Mouse (Mus musculus) spleen, adult 2 months (tissue): ENCODE data around the gene Vps37c. TPM values are rescaled to one million over a fixed set of nuclear protein-coding genes. Genes with fewer than 3 reads are reported as not detected.
A peak's percentile ranks its signal among the peaks of the same experiment; 100 is the strongest.

Source experiments
- DNase-seq, 2 experiments: peaks; one replicate each; pipeline versions ENCODE4 v3.0.0 to v3.0.0-alpha.2; 2012 to 2021; ENCODE audit warnings: low spot score in 2 of 2, low read depth in 1 of 2
- H3K27ac ChIP-seq: fragments of 200-500 bp; 2 replicates; pipeline ENCODE4 v1.5.1; 2012; ENCODE audit warnings: low read length, inconsistent platforms; ENCODE audit not compliant: insufficient read depth
- H3K27me3 ChIP-seq: fragments of 200-500 bp; 2 replicates; pipeline ENCODE4 v1.6.1; 2012; ENCODE audit warnings: mild to moderate bottlenecking, moderate library complexity, low read length, inconsistent platforms; ENCODE audit not compliant: control insufficient read depth, insufficient read depth
- H3K36me3 ChIP-seq: fragments of 200-500 bp; 2 replicates; pipeline ENCODE4 v1.6.1; 2012; ENCODE audit warnings: mild to moderate bottlenecking, low read length, inconsistent platforms; ENCODE audit not compliant: control insufficient read depth, insufficient read depth
- H3K4me1 ChIP-seq: fragments of 200-500 bp; 2 replicates; pipeline ENCODE4 v1.6.1; 2011; ENCODE audit warnings: inconsistent platforms; ENCODE audit not compliant: control insufficient read depth, insufficient read depth, insufficient read length
- H3K4me3 ChIP-seq: fragments of 200-500 bp; 2 replicates; pipeline ENCODE4 v1.5.1; 2011; ENCODE audit warnings: mild to moderate bottlenecking, inconsistent platforms; ENCODE audit not compliant: insufficient read depth, insufficient read length; ENCODE audit errors: extremely low read depth
- CTCF ChIP-seq: fragments of 200-500 bp; IDR thresholded peaks from 2 replicates; pipeline ENCODE4 v1.5.1; 2011; ENCODE audit warnings: mild to moderate bottlenecking, inconsistent platforms; ENCODE audit not compliant: insufficient read depth, insufficient read length, insufficient replicate concordance; ENCODE audit errors: extremely low read depth
- POLR2A ChIP-seq: fragments of 200-500 bp; IDR thresholded peaks from 2 replicates; pipeline ENCODE4 v1.6.1; 2011; ENCODE audit warnings: low read depth, low read length, inconsistent platforms
- WGBS: fragments of 180-500 bp; shearing (Covaris S2); methylation state at CpG from one replicate; pipeline ENCODE4 v1.1.7; 2018; 5-methylcytosine and 5-hydroxymethylcytosine counted together
- polyA plus RNA-seq: library from polyadenylated mRNA; depleted of rRNA; stranded (reverse); fragments of >200 nt; gene quantifications from 2 replicates; pipeline ENCODE4 v1.2.3, GENCODE M21; 2012; rRNA removed

Gene Vps37c
- polyA plus RNA-seq, result 19.7 and 22.0 TPM in 2 replicates

DNA sequence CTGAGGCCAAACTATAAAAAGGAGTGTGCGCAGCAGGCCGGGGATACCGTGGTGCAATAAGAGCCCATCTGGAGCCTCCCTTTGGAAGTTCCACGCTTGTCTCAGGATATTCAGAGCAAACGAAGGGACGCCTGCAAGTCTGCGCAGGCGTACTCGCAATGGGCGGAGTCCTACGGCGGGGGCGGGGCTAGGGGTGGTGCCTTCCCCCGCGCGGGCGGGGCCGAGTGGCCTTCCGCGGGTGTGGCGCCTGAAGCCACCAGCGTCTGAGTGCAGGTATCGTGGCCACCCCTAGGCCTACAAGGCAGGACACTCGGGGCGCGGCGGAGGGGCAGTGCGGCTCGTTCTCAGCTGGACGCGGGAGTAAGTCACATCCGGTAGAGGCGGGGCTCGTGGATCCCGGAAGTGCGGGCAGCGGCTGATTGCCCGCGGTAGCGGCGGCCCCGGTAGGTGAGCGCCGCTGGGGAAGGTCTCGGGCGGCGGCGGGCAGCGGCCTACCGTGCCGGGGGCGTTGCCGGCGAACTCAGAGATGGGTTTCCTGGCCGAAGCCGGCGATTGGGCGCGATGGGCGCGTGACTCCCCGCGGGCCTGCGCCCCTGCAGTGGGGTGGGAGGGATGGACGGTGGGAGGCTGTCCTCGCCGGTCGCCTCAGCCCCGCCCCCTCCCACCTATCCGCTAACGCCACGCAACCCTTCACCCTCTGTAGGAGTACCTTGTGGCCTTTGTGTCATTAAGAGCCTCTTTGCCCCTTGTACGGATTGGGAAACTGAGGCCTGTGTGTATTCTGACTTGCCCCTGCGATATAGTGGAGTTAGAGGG, at the start of gene Vps37c:
Gene Vps37c (plus strand): TSS at position 199 of the 816 bp plus-strand sequence.
- no peaks in the 10 kb centered on the region for H3K27me3 ChIP-seq
- H3K4me1 ChIP-seq, result peaks cover 8% of the 10 kb centered on the region
- peak within 1 kb of the TSS; percentile 93 for H3K27ac ChIP-seq
- under 1% methylated on average over 69 of the region's 74 CpGs for WGBS
- no peak for TF ChIP-seq CTCF
- peak; percentile 49 for TF ChIP-seq POLR2A
- peak; percentile 70 to 90 for DNase-seq
- H3K4me3 ChIP-seq, result peak within 1 kb of the TSS; percentile 73
- no peaks in the 10 kb centered on the region for H3K36me3 ChIP-seq

DNA sequence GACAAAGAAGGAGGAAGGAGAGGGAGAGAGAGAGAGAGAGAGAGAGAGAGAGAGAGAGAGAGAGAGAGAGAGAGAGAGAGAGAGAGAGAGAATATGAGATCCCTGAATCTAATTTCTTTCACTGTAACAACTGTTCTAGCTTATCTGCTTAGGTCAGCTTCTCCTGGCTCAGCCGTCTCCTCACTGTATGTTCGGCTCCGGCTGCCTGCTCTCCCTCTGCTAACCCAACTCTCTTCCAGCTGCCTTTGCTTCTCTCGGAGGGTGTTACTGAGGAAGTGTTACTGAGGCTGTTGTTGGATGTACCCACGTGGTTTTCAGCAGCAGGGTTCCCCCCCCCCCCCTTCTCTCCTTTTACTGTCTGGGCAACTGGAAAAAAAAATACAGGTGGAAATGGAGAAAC, 48.5 kb upstream of the Vps37c start:
- TF ChIP-seq CTCF (no peak), POLR2A (no peak)
- no peak for DNase-seq
- no peak overlapping the region for H3K27ac ChIP-seq
- H3K36me3 ChIP-seq, result no peaks in the 10 kb centered on the region
- H3K27me3 ChIP-seq, result peaks cover 2% of the 10 kb centered on the region
- no peak overlapping the region for H3K4me3 ChIP-seq
- no peaks in the 10 kb centered on the region for H3K4me1 ChIP-seq
- WGBS, result 9% methylated on average over 5 of the region's 5 CpGs

- H3K27ac ChIP-seq, result no peak overlapping the region
- H3K4me1 ChIP-seq, result no peaks in the 10 kb centered on the region
- no peaks in the 10 kb centered on the region for H3K36me3 ChIP-seq
- DNase-seq, result no peak
- no peak overlapping the region for H3K4me3 ChIP-seq
- 44% methylated on average over 13 of the region's 13 CpGs for WGBS
- H3K27me3 ChIP-seq, result peaks cover 1% of the 10 kb centered on the region; the same call in 1 of the 2 replicates
- TF ChIP-seq CTCF (no peak), POLR2A (no peak)
These were observed 47.8 kb upstream of the Vps37c start for GRCm38 (mm10) chr19:10640589-10641378.

DNA sequence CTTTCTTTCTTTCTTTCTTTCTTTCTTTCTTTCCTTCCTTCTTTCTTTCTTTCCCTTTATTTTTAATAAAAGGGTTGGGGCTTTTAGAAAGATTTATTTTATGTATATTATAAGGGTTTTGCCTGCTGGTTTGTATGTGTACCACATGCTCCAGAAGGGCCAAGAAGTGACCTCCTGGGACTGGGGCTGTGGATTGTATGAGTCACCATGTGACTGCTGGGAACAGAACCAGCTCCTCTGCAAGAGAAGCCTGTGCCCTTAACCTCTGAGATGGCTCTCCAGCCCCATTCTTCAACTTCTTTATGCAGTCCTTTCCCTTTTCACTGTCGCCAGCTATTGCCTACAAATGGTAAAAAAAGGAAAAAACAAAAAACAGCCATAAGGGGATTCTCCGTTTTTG, 42.9 kb upstream of the Vps37c start:
- Histone ChIP-seq H3K27ac (no peak overlapping the region), H3K27me3 (no peaks in the 10 kb centered on the region), H3K36me3 (no peaks in the 10 kb centered on the region), H3K4me1 (no peaks in the 10 kb centered on the region), H3K4me3 (no peak overlapping the region)
- 88% methylated on average over 2 of the region's 2 CpGs for WGBS
- no peak for DNase-seq
- TF ChIP-seq CTCF (no peak), POLR2A (no peak)

- Histone ChIP-seq H3K4me1 (no peaks in the 10 kb centered on the region), H3K4me3 (no peak overlapping the region), H3K36me3 (no peaks in the 10 kb centered on the region), H3K27me3 (no peaks in the 10 kb centered on the region), H3K27ac (no peak overlapping the region)
- TF ChIP-seq CTCF (no peak), POLR2A (no peak)
- peak; percentile 14 to 53 for DNase-seq
- WGBS, result 62% methylated on average over 8 of the region's 8 CpGs
These were observed 40.4 kb upstream of the Vps37c start for GRCm38 (mm10) chr19:10648156-10648555.

GRCm38 (mm10) chr19:10656058-10656457, 32.5 kb upstream of the Vps37c start:
- Histone ChIP-seq H3K4me3 (no peak overlapping the region), H3K27me3 (no peaks in the 10 kb centered on the region), H3K4me1 (no peaks in the 10 kb centered on the region), H3K27ac (no peak overlapping the region), H3K36me3 (no peaks in the 10 kb centered on the region)
- WGBS, result 73% methylated on average over 3 of the region's 3 CpGs
- TF ChIP-seq POLR2A, result no peak
- no peak for TF ChIP-seq CTCF
- no peak for DNase-seq

GRCm38 (mm10) chr19:10657742-10658141, 30.8 kb upstream of the Vps37c start:
- WGBS, result 88% methylated on average over 5 of the region's 5 CpGs
- H3K27ac ChIP-seq, result no peak overlapping the region
- TF ChIP-seq CTCF (no peak), POLR2A (no peak)
- DNase-seq, result no peak
- H3K36me3 ChIP-seq, result no peaks in the 10 kb centered on the region
- no peak overlapping the region for H3K4me3 ChIP-seq
- no peaks in the 10 kb centered on the region for H3K27me3 ChIP-seq
- H3K4me1 ChIP-seq, result no peaks in the 10 kb centered on the region
